Mouse (Mus musculus): ENCODE results near the gene Lrrc25. TPM values are rescaled to one million over a fixed set of nuclear protein-coding genes. Genes with fewer than 3 reads are reported as not detected.
"Not testable (repeated sequence)": the region's sequence is repeated elsewhere in the genome, so short reads cannot be mapped to it uniquely, and the experiment has no call there.

Gene Lrrc25
- polyA plus RNA-seq, 1 experiment from 2014 or later: 1.3 TPM

DNA sequence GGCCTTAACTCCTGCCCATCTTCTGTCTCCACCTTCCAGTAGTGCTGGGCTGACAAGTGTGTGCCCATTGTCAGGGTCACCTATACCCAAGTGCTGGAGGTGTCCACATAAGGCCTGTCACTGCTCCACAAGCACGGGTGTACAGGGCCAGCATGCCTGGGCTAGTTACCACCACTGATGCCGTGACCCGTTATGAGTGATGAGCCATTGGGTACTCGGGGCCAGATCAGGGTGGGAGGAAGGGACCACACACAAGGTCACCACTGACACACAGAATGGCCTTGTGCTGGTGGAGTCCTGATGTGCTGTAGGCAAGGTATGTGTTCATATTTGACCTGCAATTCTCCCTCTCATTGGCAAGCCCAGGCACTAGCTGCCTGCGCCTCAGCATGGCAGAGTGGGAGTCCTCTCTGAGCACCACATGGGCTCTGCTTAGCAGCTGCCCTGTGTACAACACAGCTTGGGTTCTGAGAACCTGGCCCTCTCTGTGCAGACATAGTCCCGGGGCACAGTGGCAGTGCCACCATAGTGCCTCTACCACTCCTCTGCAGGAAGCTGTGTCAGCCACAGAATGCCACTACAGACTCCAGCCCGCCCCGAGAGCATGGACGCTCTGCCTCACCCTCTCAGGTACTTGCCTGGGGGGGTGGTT lies 31.2 kb upstream of the Lrrc25 start:
- peaks cover 91% of the 10 kb centered on the region for H3K36me3 ChIP-seq (ENCODE audit: control insufficient read depth, insufficient read depth, low read length)

DNA sequence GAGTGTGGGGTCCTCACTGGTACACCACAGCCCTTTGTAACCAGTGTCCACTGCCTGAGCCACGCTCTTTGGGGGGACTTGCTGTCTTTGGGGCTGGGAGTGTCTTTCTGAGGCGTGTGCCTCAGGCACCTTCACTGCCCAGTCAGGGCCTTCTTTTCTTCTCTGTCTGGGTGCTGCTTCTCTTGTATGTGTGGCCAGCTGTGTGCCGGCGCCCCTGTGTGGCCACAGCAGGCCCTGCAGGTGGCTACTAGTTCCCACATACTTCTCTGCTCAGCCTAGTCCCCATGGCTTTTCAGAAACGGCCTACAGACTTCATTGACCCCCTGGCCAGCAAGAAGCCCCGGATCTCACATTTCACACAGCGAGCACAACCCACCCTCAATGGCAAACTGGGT lies 30.7 kb upstream of the Lrrc25 start:
- Histone ChIP-seq H3K9ac (ENCODE audit: low read length) (no peak overlapping the region), H3K9me3 (ENCODE audit: control insufficient read depth, low read length) (no peaks in the 10 kb centered on the region), H3K4me2 (ENCODE audit: low read length) (no peak overlapping the region), H3K27me3 (ENCODE audit: control insufficient read depth, insufficient read depth, low read length) (no peaks in the 10 kb centered on the region), H3K36me3 (ENCODE audit: control insufficient read depth, insufficient read depth, low read length) (peaks cover 90% of the 10 kb centered on the region), H3K4me1 (ENCODE audit: control insufficient read depth in 2 of 2, insufficient read depth in 2 of 2, low read length in 2 of 2) (no peaks in the 10 kb centered on the region), H3K27ac (replicated peaks in 1 of 2; ENCODE audit: control insufficient read depth in 1 of 2, insufficient read depth in 1 of 2, low read depth in 2 of 2, low read length in 2 of 2) (no peak overlapping the region), H3K4me3 (ENCODE audit: control insufficient read depth in 1 of 2, insufficient read depth in 1 of 2, low read depth in 1 of 2, low read length in 2 of 2) (no peak overlapping the region)
- no peak for ATAC-seq (ENCODE audit: insufficient number of reproducible peaks, insufficient read depth, low FRiP score, low read depth)
- WGBS: 31% methylated on average over 7 of the region's 7 CpGs

More for the DNA sequence above, 31.2 kb upstream of the Lrrc25 start:
- 90% methylated on average over 9 of the region's 9 CpGs for WGBS
- Histone ChIP-seq H3K4me1 (ENCODE audit: control insufficient read depth in 2 of 2, insufficient read depth in 2 of 2, low read length in 2 of 2) (no peaks in the 10 kb centered on the region), H3K27ac (replicated peaks in 1 of 2; ENCODE audit: control insufficient read depth in 1 of 2, insufficient read depth in 1 of 2, low read depth in 2 of 2, low read length in 2 of 2) (0 out of 4 replicates have a peak overlapping the region, but pooled peaks of 1 of the 2 experiments have one; percentile 5), H3K9me3 (ENCODE audit: control insufficient read depth, low read length) (no peaks in the 10 kb centered on the region), H3K9ac (ENCODE audit: low read length) (peak overlapping the region; percentile 40; the same call in 1 of the 2 replicates), H3K4me2 (ENCODE audit: low read length) (no peak overlapping the region), H3K27me3 (ENCODE audit: control insufficient read depth, insufficient read depth, low read length) (no peaks in the 10 kb centered on the region), H3K4me3 (ENCODE audit: control insufficient read depth in 1 of 2, insufficient read depth in 1 of 2, low read depth in 1 of 2, low read length in 2 of 2) (no peak overlapping the region)
- 0 out of 2 replicates have a peak, but pooled peaks have one; percentile 2 for ATAC-seq (ENCODE audit: insufficient number of reproducible peaks, insufficient read depth, low FRiP score, low read depth)

DNA sequence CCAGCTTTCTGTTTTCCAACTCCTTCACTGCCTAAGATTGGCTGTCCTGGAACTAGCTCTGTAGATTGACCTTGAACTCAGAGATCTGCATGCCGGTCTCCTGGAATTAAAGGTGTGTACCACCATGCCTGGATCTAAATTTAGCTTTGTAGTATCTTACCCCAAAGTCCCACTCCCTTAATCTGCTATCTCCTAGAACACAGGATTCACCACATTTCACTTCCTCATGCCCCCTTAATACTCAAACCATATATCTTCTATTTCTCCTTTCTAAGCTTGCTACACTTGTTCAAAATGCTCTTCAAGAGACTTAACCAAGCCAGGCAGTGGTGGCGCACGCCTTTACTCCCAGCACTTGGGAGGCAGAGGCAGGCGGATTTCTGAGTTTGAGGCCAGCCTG lies 28.0 kb upstream of the Lrrc25 start:
- H3K36me3 ChIP-seq (ENCODE audit: control insufficient read depth, insufficient read depth, low read length): peaks cover 82% of the 10 kb centered on the region
- ATAC-seq (ENCODE audit: insufficient number of reproducible peaks, insufficient read depth, low FRiP score, low read depth): not testable (repeated sequence)
- WGBS: 78% methylated on average over 4 of the region's 4 CpGs

DNA sequence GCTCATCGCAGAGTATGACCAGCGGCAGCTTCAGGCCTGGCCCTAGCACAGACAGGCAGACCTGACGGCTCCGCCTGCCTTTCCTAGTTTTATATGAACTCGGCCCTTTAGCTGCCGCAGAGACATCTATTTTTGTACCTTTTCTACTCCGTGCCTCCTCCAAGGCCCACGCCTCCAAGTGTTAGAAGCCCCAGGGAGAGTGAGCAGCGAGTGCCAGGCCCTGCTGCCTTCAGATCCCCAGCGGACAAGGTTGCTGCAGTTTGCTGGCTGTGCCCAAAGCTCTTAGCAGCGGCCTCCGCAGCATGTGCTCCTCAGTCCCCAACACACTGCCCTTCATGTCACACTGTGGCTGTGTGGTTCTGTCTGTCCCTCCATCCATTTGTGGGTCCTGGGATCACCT lies 24.4 kb upstream of the Lrrc25 start:
- WGBS: 60% methylated on average over 12 of the region's 12 CpGs

More for the DNA sequence above, 28.0 kb upstream of the Lrrc25 start:
- H3K9ac ChIP-seq (ENCODE audit: low read length); H3K4me2 ChIP-seq (ENCODE audit: low read length); H3K4me1 ChIP-seq (ENCODE audit: control insufficient read depth in 2 of 2, insufficient read depth in 2 of 2, low read length in 2 of 2); H3K27me3 ChIP-seq (ENCODE audit: control insufficient read depth, insufficient read depth, low read length); H3K9me3 ChIP-seq (ENCODE audit: control insufficient read depth, low read length); H3K4me3 ChIP-seq (ENCODE audit: control insufficient read depth in 1 of 2, insufficient read depth in 1 of 2, low read depth in 1 of 2, low read length in 2 of 2); H3K27ac ChIP-seq (replicated peaks in 1 of 2; ENCODE audit: control insufficient read depth in 1 of 2, insufficient read depth in 1 of 2, low read depth in 2 of 2, low read length in 2 of 2): not testable (repeated sequence)

DNA sequence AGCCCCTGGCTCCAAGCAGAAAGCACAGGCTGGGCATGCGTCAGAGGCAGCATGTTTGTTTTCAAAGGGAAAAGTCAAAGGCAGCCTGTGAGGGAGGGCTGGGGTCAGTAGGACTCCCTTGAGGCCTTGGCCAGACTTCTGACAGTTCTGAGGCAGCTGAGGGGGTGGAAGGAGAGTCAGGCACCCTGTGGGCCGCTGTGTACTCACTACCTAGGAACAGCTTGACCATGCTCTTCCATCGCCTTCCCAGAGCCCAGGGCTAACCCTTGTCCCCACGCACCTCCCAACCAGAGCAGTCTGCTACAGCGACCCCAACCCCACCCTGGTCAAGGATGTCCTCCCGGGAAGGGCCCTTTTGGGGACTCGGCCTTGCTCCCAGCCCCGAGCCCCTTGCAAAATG lies 22.8 kb upstream of the Lrrc25 start:
- Histone ChIP-seq H3K4me3 (ENCODE audit: control insufficient read depth in 1 of 2, insufficient read depth in 1 of 2, low read depth in 1 of 2, low read length in 2 of 2) (peak overlapping the region in 1 of 2 experiments; percentile 73; a peak in 1 of 4 replicates), H3K9me3 (ENCODE audit: control insufficient read depth, low read length) (no peaks in the 10 kb centered on the region), H3K4me1 (ENCODE audit: control insufficient read depth in 2 of 2, insufficient read depth in 2 of 2, low read length in 2 of 2) (peaks cover 19 to 38% of the 10 kb centered on the region in 2 experiments), H3K4me2 (ENCODE audit: low read length) (peak overlapping the region; percentile 99), H3K27me3 (ENCODE audit: control insufficient read depth, insufficient read depth, low read length) (no peaks in the 10 kb centered on the region), H3K9ac (ENCODE audit: low read length) (peak overlapping the region; percentile 86), H3K36me3 (ENCODE audit: control insufficient read depth, insufficient read depth, low read length) (peaks cover 55% of the 10 kb centered on the region), H3K27ac (replicated peaks in 1 of 2; ENCODE audit: control insufficient read depth in 1 of 2, insufficient read depth in 1 of 2, low read depth in 2 of 2, low read length in 2 of 2) (peak overlapping the region; percentile 84 to 87)
- 44% methylated on average over 8 of the region's 8 CpGs for WGBS
- ATAC-seq (ENCODE audit: insufficient number of reproducible peaks, insufficient read depth, low FRiP score, low read depth): no peak

More for the DNA sequence above, 24.4 kb upstream of the Lrrc25 start:
- no peak overlapping the region for H3K9ac ChIP-seq (ENCODE audit: low read length)
- no peak for ATAC-seq (ENCODE audit: insufficient number of reproducible peaks, insufficient read depth, low FRiP score, low read depth)
- H3K27me3 ChIP-seq (ENCODE audit: control insufficient read depth, insufficient read depth, low read length): no peaks in the 10 kb centered on the region
- H3K4me1 ChIP-seq (ENCODE audit: control insufficient read depth in 2 of 2, insufficient read depth in 2 of 2, low read length in 2 of 2): peaks cover 15 to 26% of the 10 kb centered on the region in 2 experiments
- H3K4me2 ChIP-seq (ENCODE audit: low read length): no peak overlapping the region
- H3K36me3 ChIP-seq (ENCODE audit: control insufficient read depth, insufficient read depth, low read length): peaks cover 59% of the 10 kb centered on the region
- peak overlapping the region; percentile 14 to 45; a peak in 2 of 4 replicates for H3K27ac ChIP-seq (replicated peaks in 1 of 2; ENCODE audit: control insufficient read depth in 1 of 2, insufficient read depth in 1 of 2, low read depth in 2 of 2, low read length in 2 of 2)
- H3K9me3 ChIP-seq (ENCODE audit: control insufficient read depth, low read length): no peaks in the 10 kb centered on the region
- no peak overlapping the region for H3K4me3 ChIP-seq (ENCODE audit: control insufficient read depth in 1 of 2, insufficient read depth in 1 of 2, low read depth in 1 of 2, low read length in 2 of 2)

DNA sequence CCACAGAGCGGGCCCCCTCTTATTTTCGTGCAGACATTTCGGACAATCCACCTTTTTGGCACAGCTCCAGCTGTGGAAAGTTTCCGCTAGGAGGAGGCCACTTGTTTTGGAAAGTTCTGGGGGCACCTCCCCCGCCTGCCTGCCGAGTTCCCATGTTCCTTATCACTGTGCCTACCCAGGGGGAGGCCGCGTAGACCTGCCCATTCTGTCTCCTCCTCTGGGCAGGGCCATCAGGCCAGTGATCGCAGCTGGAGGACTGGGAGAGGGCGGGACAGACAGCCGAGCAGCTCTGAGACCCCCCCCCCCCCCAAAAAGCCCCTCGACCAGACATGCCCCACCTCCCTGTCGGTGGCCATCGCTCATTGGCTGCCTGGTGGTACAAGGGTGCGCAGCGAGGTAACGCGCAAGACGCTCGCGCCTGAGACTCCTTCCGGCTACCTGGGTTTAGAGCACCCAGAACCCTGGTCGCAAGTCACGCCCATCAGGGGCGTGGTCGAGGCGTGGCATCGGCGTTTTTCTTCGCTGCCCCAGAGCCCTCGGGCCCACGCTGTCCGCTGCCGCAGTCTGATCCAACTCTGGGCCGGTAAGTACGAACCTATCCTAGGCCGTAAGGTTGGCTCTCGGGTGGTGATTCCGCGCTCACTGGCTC lies 21.9 kb upstream of the Lrrc25 start, which contains the start of gene Isyna1:
Gene Isyna1, plus strand, starts transcription at position 413 of the 649 bp plus-strand sequence.
- Histone ChIP-seq H3K4me3 (ENCODE audit: control insufficient read depth in 1 of 2, insufficient read depth in 1 of 2, low read depth in 1 of 2, low read length in 2 of 2) (peak within 1 kb of the TSS; percentile 73 to 80), H3K4me1 (ENCODE audit: control insufficient read depth in 2 of 2, insufficient read depth in 2 of 2, low read length in 2 of 2) (peaks cover 24 to 43% of the 10 kb centered on the region in 2 experiments), H3K27ac (replicated peaks in 1 of 2; ENCODE audit: control insufficient read depth in 1 of 2, insufficient read depth in 1 of 2, low read depth in 2 of 2, low read length in 2 of 2) (peak within 1 kb of the TSS; percentile 85 to 87), H3K4me2 (ENCODE audit: low read length) (peak within 1 kb of the TSS; percentile 99), H3K9ac (ENCODE audit: low read length) (peak within 1 kb of the TSS; percentile 86), H3K27me3 (ENCODE audit: control insufficient read depth, insufficient read depth, low read length) (no peaks in the 10 kb centered on the region), H3K36me3 (ENCODE audit: control insufficient read depth, insufficient read depth, low read length) (peaks cover 48% of the 10 kb centered on the region), H3K9me3 (ENCODE audit: control insufficient read depth, low read length) (no peaks in the 10 kb centered on the region)
- peak; percentile 86 for ATAC-seq (ENCODE audit: insufficient number of reproducible peaks, insufficient read depth, low FRiP score, low read depth)
- 0% methylated on average over 40 of the region's 40 CpGs for WGBS

DNA sequence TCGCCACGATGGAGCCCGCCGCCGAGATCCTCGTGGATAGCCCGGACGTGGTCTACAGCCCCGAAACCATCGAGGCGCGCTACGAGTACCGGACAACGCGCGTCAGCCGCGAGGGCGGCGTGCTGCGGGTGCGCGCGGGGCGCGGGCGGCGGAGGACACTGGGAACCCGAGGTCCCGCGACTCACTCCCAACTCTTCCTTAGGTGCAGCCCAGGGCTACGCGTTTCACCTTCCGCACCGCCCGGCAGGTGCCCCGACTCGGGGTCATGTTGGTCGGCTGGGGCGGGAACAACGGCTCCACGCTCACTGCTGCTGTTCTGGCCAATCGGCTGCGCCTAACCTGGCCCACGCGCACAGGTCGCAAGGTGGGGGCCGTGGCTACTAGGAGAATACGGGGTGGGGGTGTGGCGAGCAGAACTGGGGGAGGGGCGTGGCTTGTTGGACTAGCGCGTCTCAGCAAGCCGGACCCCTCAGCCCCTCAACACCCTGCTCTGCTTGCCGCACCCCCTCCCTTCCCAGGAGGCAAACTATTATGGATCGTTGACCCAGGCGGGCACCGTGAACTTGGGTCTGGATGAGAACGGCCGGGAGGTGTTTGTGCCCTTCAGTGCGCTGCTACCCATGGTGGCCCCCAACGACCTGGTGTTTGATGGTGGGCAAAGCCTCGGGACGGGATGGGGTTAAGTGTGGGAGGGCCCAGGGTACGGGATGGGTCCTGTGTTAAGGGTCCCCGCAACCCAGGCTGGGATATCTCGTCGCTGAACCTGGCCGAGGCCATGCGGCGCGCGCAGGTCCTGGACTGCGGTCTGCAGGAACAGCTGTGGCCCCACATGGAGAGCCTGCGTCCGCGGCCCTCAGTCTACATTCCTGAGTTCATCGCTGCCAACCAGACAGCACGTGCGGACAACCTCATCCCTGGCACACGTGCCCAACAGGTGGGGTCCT lies 21.1 kb upstream of the Lrrc25 start:
- WGBS: 11% methylated on average over 81 of the region's 82 CpGs
- peaks cover 24 to 48% of the 10 kb centered on the region in 2 experiments for H3K4me1 ChIP-seq (ENCODE audit: control insufficient read depth in 2 of 2, insufficient read depth in 2 of 2, low read length in 2 of 2)
- H3K36me3 ChIP-seq (ENCODE audit: control insufficient read depth, insufficient read depth, low read length): peaks cover 47% of the 10 kb centered on the region
- H3K27ac ChIP-seq (replicated peaks in 1 of 2; ENCODE audit: control insufficient read depth in 1 of 2, insufficient read depth in 1 of 2, low read depth in 2 of 2, low read length in 2 of 2): peak overlapping the region; percentile 85 to 87
- H3K4me2 ChIP-seq (ENCODE audit: low read length): peak overlapping the region; percentile 99
- peak; percentile 3; the same call in 1 of the 2 replicates for ATAC-seq (ENCODE audit: insufficient number of reproducible peaks, insufficient read depth, low FRiP score, low read depth)
- H3K4me3 ChIP-seq (ENCODE audit: control insufficient read depth in 1 of 2, insufficient read depth in 1 of 2, low read depth in 1 of 2, low read length in 2 of 2): peak overlapping the region; percentile 73 to 80
- H3K9ac ChIP-seq (ENCODE audit: low read length): peak overlapping the region; percentile 86
- H3K27me3 ChIP-seq (ENCODE audit: control insufficient read depth, insufficient read depth, low read length): no peaks in the 10 kb centered on the region
- H3K9me3 ChIP-seq (ENCODE audit: control insufficient read depth, low read length): no peaks in the 10 kb centered on the region

Measured in heart, embryonic 14.5 days (tissue).